Mouse (Mus musculus): ENCODE measurements at regions not wholly inside any gene's neighbourhood (a gene's known extent, or its start where the extent isn't known, plus 50 kb on each side); places are given as distances from the start of the nearest gene placed in this dataset.

- DNase-seq (ENCODE audit: low read depth) = no peak
These were observed 610.3 kb downstream of the Lmo4 start for GRCm38 (mm10) chr3:143594676-143595075.

- DNase-seq (ENCODE audit: low read depth) = no peak
These were observed 618.4 kb downstream of the Lmo4 start for GRCm38 (mm10) chr3:143586653-143587052.

- no peak for DNase-seq (ENCODE audit: low read depth)
These were observed 620.1 kb downstream of the Lmo4 start for GRCm38 (mm10) chr3:143584692-143585603.

GRCm38 (mm10) chr3:143576338-143577007 is 628.5 kb downstream of the Lmo4 start:
- DNase-seq (ENCODE audit: low read depth) = no peak

- no peak for DNase-seq (ENCODE audit: low read depth)
These were observed 629.3 kb downstream of the Lmo4 start for GRCm38 (mm10) chr3:143575737-143576136.

GRCm38 (mm10) chr3:143574035-143574864 is 630.8 kb downstream of the Lmo4 start:
- DNase-seq (ENCODE audit: low read depth) = no peak

- DNase-seq (ENCODE audit: low read depth) = no peak
These were observed 635.1 kb downstream of the Lmo4 start for GRCm38 (mm10) chr3:143569930-143570329.

GRCm38 (mm10) chr3:143565067-143565466 is 640.0 kb downstream of the Lmo4 start:
- DNase-seq (ENCODE audit: low read depth) = no peak

GRCm38 (mm10) chr3:143542811-143543210 is 661.0 kb upstream of the Pkn2 start:
- DNase-seq (ENCODE audit: low read depth) = no peak

- DNase-seq (ENCODE audit: low read depth) = no peak
These were observed 646.2 kb upstream of the Pkn2 start for GRCm38 (mm10) chr3:143527982-143528381.

- no peak for DNase-seq (ENCODE audit: low read depth)
These were observed 645.5 kb upstream of the Pkn2 start for GRCm38 (mm10) chr3:143527274-143527673.

GRCm38 (mm10) chr3:143512517-143513249 is 630.9 kb upstream of the Pkn2 start:
- no peak for DNase-seq (ENCODE audit: low read depth)

GRCm38 (mm10) chr3:143509531-143509930 is 627.7 kb upstream of the Pkn2 start:
- DNase-seq (ENCODE audit: low read depth) = no peak

- peak; percentile 4 for DNase-seq (ENCODE audit: low read depth)
These were observed 626.5 kb upstream of the Pkn2 start for GRCm38 (mm10) chr3:143508280-143508679.

GRCm38 (mm10) chr3:143501017-143501416 is 619.2 kb upstream of the Pkn2 start:
- DNase-seq (ENCODE audit: low read depth) = no peak

- no peak for DNase-seq (ENCODE audit: low read depth)
These were observed 613.6 kb upstream of the Pkn2 start for GRCm38 (mm10) chr3:143495389-143495788.

- DNase-seq (ENCODE audit: low read depth) = no peak
These were observed 596.3 kb upstream of the Pkn2 start for GRCm38 (mm10) chr3:143477916-143478610.

- DNase-seq (ENCODE audit: low read depth) = no peak
These were observed 593.7 kb upstream of the Pkn2 start for GRCm38 (mm10) chr3:143475461-143475860.

GRCm38 (mm10) chr3:143447005-143447709 is 565.4 kb upstream of the Pkn2 start:
- no peak for DNase-seq (ENCODE audit: low read depth)

GRCm38 (mm10) chr3:143417401-143417800 is 535.6 kb upstream of the Pkn2 start:
- no peak for DNase-seq (ENCODE audit: low read depth)
